Mouse (Mus musculus) lung, embryonic 16.5 days (tissue): ENCODE measurements around the gene Sat2. TPM values are rescaled to one million over a fixed set of nuclear protein-coding genes. Genes with fewer than 3 reads are reported as not detected.

Experiments used
- ATAC-seq: fragments of 200-750 bp; cut with Nextera tagmentation; 2 replicates; pipeline ENCODE4 v1.8.0; 2017; ENCODE audit warnings: low read depth, mild to moderate bottlenecking, moderate library complexity
- H3K27ac ChIP-seq: fragments of 300-500 bp; sonication (generic); 2 replicates; pipeline ENCODE4 v1.5.1; 2014; ENCODE audit warnings: mild to moderate bottlenecking, control low read depth, low read length
- H3K27me3 ChIP-seq: fragments of 300-500 bp; sonication (generic); 2 replicates; pipeline ENCODE4 v1.6.1; 2014; ENCODE audit warnings: low read depth, low read length, mixed read lengths; ENCODE audit not compliant: control insufficient read depth, insufficient read depth
- H3K36me3 ChIP-seq: fragments of 300-500 bp; sonication (generic); 2 replicates; pipeline ENCODE4 v1.6.1; 2014; ENCODE audit warnings: low read length; ENCODE audit not compliant: control insufficient read depth, insufficient read depth
- H3K4me1 ChIP-seq: fragments of 300-500 bp; sonication (generic); replicated peaks from 2 replicates; pipeline ENCODE4 v1.6.1; 2014; ENCODE audit warnings: low read length, mixed read lengths; ENCODE audit not compliant: control insufficient read depth, insufficient read depth
- H3K4me2 ChIP-seq: fragments of 300-500 bp; sonication (generic); 2 replicates; pipeline ENCODE4 v1.6.1; 2014; ENCODE audit warnings: low read depth, low read length, control low read depth
- H3K4me3 ChIP-seq: fragments of 300-500 bp; sonication (generic); 2 replicates; pipeline ENCODE4 v1.5.1; 2014; ENCODE audit warnings: mild to moderate bottlenecking, low read length, control low read depth
- H3K9ac ChIP-seq: fragments of 300-500 bp; sonication (generic); 2 replicates; pipeline ENCODE4 v1.6.1; 2014; ENCODE audit warnings: low read length, control low read depth
- H3K9me3 ChIP-seq: fragments of 300-500 bp; sonication (generic); 2 replicates; pipeline ENCODE4 v1.6.1; 2016; ENCODE audit warnings: low read length; ENCODE audit not compliant: control insufficient read depth
- WGBS: fragments of 180-500 bp; shearing (Covaris S2); extraction: QIAGEN DNeasy Blood & Tissue Kit; methylation state at CpG from one replicate; pipeline ENCODE4 v1.1.7; 2014; 5-methylcytosine and 5-hydroxymethylcytosine counted together
- polyA plus RNA-seq: library from polyadenylated mRNA; unstranded; fragments of >200 nt; fragmentation: Nextera tagmentation; extraction: Ambion mirVana; gene quantifications from 2 replicates; pipeline ENCODE4 v1.2.1, GENCODE M21; 2015

Sat2 gene
- polyA plus RNA-seq, 1 experiment from 2014 or later, result 19.2 TPM

GRCm38 (mm10) chr11:69581814-69582213 is 40.0 kb upstream of the Sat2 start:
- no peaks in the 10 kb centered on the region for H3K9me3 ChIP-seq
- ATAC-seq, result no peak

GRCm38 (mm10) chr11:69582230-69582805 is 39.5 kb upstream of the Sat2 start:
- Histone ChIP-seq H3K27me3 (no peaks in the 10 kb centered on the region), H3K4me3 (peak overlapping the region; percentile 22), H3K4me2 (peak overlapping the region; percentile 72), H3K36me3 (peaks cover 3% of the 10 kb centered on the region), H3K4me1 (peaks cover 18% of the 10 kb centered on the region), H3K9ac (peak overlapping the region; percentile 86), H3K9me3 (no peaks in the 10 kb centered on the region), H3K27ac (no peak overlapping the region)
- ATAC-seq, result no peak
- WGBS, result 61% methylated on average over 9 of the region's 9 CpGs

More at GRCm38 (mm10) chr11:69581814-69582213, 40.0 kb upstream of the Sat2 start:
- H3K4me3 ChIP-seq, result peak overlapping the region; percentile 89
- under 1% methylated on average over 8 of the region's 8 CpGs for WGBS
- peak overlapping the region; percentile 72 for H3K4me2 ChIP-seq
- H3K27ac ChIP-seq, result peak overlapping the region; percentile 98
- peak overlapping the region; percentile 86 for H3K9ac ChIP-seq
- no peaks in the 10 kb centered on the region for H3K36me3 ChIP-seq
- no peaks in the 10 kb centered on the region for H3K27me3 ChIP-seq
- peaks cover 21% of the 10 kb centered on the region for H3K4me1 ChIP-seq

- WGBS, result 83% methylated on average over 7 of the region's 7 CpGs
- Histone ChIP-seq H3K36me3 (peaks cover 20% of the 10 kb centered on the region), H3K27ac (no peak overlapping the region), H3K9me3 (no peaks in the 10 kb centered on the region), H3K9ac (no peak overlapping the region), H3K4me3 (no peak overlapping the region), H3K4me1 (peaks cover 6% of the 10 kb centered on the region), H3K4me2 (no peak overlapping the region), H3K27me3 (no peaks in the 10 kb centered on the region)
- ATAC-seq, result no peak
These were observed 37.8 kb upstream of the Sat2 start for GRCm38 (mm10) chr11:69584008-69584407.

- no peak overlapping the region for H3K27ac ChIP-seq
- H3K4me1 ChIP-seq, result peaks cover 6% of the 10 kb centered on the region
- ATAC-seq, result no peak
- no peak overlapping the region for H3K4me3 ChIP-seq
- H3K4me2 ChIP-seq, result no peak overlapping the region
- 93% methylated on average over 13 of the region's 13 CpGs for WGBS
- no peaks in the 10 kb centered on the region for H3K27me3 ChIP-seq
- peaks cover 28% of the 10 kb centered on the region for H3K36me3 ChIP-seq
- no peak overlapping the region for H3K9ac ChIP-seq
- no peaks in the 10 kb centered on the region for H3K9me3 ChIP-seq
These were observed 36.9 kb upstream of the Sat2 start for GRCm38 (mm10) chr11:69584937-69585336.

GRCm38 (mm10) chr11:69585718-69586325 is 36.0 kb upstream of the Sat2 start:
- H3K4me1 ChIP-seq, result peaks cover 6% of the 10 kb centered on the region
- no peak overlapping the region for H3K4me2 ChIP-seq
- no peak for ATAC-seq
- H3K9me3 ChIP-seq, result no peaks in the 10 kb centered on the region
- peaks cover 28% of the 10 kb centered on the region for H3K36me3 ChIP-seq
- no peak overlapping the region for H3K27ac ChIP-seq
- H3K4me3 ChIP-seq, result no peak overlapping the region
- no peak overlapping the region for H3K9ac ChIP-seq
- H3K27me3 ChIP-seq, result no peaks in the 10 kb centered on the region
- WGBS, result 77% methylated on average over 7 of the region's 7 CpGs

- H3K36me3 ChIP-seq, result peaks cover 37% of the 10 kb centered on the region
- no peaks in the 10 kb centered on the region for H3K27me3 ChIP-seq
- H3K4me2 ChIP-seq, result no peak overlapping the region
- no peak overlapping the region for H3K4me3 ChIP-seq
- H3K27ac ChIP-seq, result no peak overlapping the region
- H3K9me3 ChIP-seq, result no peaks in the 10 kb centered on the region
- WGBS, result 89% methylated on average over 22 of the region's 22 CpGs
- no peak overlapping the region for H3K9ac ChIP-seq
- no peaks in the 10 kb centered on the region for H3K4me1 ChIP-seq
- ATAC-seq, result no peak
These were observed 32.5 kb upstream of the Sat2 start for GRCm38 (mm10) chr11:69589207-69589834.

- Histone ChIP-seq H3K9me3 (no peaks in the 10 kb centered on the region), H3K4me1 (no peaks in the 10 kb centered on the region), H3K27me3 (no peaks in the 10 kb centered on the region), H3K36me3 (peaks cover 39% of the 10 kb centered on the region), H3K27ac (no peak overlapping the region), H3K9ac (no peak overlapping the region), H3K4me2 (no peak overlapping the region), H3K4me3 (no peak overlapping the region)
- WGBS, result 92% methylated on average over 8 of the region's 8 CpGs
- ATAC-seq, result no peak
These were observed 31.2 kb upstream of the Sat2 start for GRCm38 (mm10) chr11:69590622-69591021.

GRCm38 (mm10) chr11:69591424-69591823 is 30.4 kb upstream of the Sat2 start:
- Histone ChIP-seq H3K36me3 (peaks cover 39% of the 10 kb centered on the region), H3K27me3 (no peaks in the 10 kb centered on the region)

GRCm38 (mm10) chr11:69591899-69592637 is 29.8 kb upstream of the Sat2 start:
- 65% methylated on average over 7 of the region's 7 CpGs for WGBS
- Histone ChIP-seq H3K4me2 (no peak overlapping the region), H3K4me1 (no peaks in the 10 kb centered on the region), H3K9ac (no peak overlapping the region), H3K36me3 (peaks cover 39% of the 10 kb centered on the region), H3K27ac (no peak overlapping the region), H3K27me3 (no peaks in the 10 kb centered on the region), H3K4me3 (no peak overlapping the region), H3K9me3 (no peaks in the 10 kb centered on the region)
- 0 out of 2 replicates have a peak, but pooled peaks have one; percentile 36 for ATAC-seq

More at GRCm38 (mm10) chr11:69591424-69591823, 30.4 kb upstream of the Sat2 start:
- Histone ChIP-seq H3K9me3 (no peaks in the 10 kb centered on the region), H3K4me1 (no peaks in the 10 kb centered on the region), H3K4me2 (no peak overlapping the region), H3K9ac (no peak overlapping the region), H3K27ac (no peak overlapping the region), H3K4me3 (no peak overlapping the region)
- WGBS, result 84% methylated on average over 3 of the region's 3 CpGs
- ATAC-seq, result no peak
